Mouse (Mus musculus) heart, postnatal 0 days (tissue): ENCODE data around the gene Ube2k.
A peak's percentile ranks its signal among the peaks of the same experiment; 100 is the strongest.

Experiments used
- CTCF ChIP-seq: IDR thresholded peaks from 2 replicates; pipeline ENCODE4 v1.5.1; 2016; ENCODE audit warnings: antibody characterized with exemption, control low read depth, low read depth
- EP300 ChIP-seq: IDR thresholded peaks from 2 replicates; pipeline ENCODE4 v1.6.1; 2016; ENCODE audit warnings: antibody characterized with exemption, low read depth

DNA sequence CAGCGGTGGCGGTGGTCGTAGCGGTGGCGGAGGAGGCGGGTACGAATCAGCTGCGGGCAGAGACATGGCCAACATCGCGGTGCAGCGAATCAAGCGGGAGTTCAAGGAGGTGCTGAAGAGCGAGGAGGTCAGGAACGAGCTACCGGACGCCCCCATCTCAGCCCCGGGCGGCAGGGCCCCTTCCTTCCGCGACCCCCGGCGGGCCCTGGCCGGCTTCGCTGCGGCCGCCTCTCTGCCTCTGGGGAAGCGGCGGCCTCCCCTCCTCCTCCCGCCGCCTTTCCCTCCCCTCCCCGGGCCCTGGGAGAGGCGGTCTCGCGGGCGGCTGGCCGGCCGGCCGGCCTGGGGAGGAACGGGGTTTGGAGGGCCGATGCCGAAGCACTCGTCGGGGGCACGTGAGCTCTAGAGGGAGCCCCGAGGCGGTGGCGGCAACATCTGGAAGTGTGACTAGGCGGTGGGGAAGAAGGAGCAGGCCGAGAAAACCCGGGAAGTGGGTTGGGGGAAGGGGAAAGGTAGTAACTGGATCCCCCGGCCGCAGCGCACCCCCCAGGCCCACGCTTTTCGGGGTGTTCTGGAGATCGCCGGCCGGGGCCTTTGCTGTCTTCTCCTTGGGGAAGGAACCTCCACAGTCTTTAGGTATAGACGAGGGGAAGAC is 513 bp downstream of the Ube2k start:
- TF ChIP-seq CTCF (no peak), EP300 (peak; percentile 52; the same call in 1 of the 2 replicates)
